Mouse (Mus musculus) heart, postnatal 10 days (tissue): Measurements from ENCODE around the gene Arl6ip1. TPM values are rescaled to one million over a fixed set of nuclear protein-coding genes. Genes with fewer than 3 reads are reported as not detected.

Experiments
- DNase-seq, 2 experiments: peaks; one replicate each; pipeline ENCODE4 v3.0.0; 2021
- intact Hi-C: fragments of 180-260 bp; cut with DNase I; formaldehyde crosslinking; loops from one replicate; pipeline ENCODE4 v1.15.1; 2025
- total RNA-seq, 2 experiments: library from RNA; stranded (reverse); gene quantifications; 2 replicates each; pipeline ENCODE4 v1.2.3; 2021

Gene Arl6ip1
- total RNA-seq, 2 experiments from 2014 or later, result 49.7 to 56.8 TPM

DNA sequence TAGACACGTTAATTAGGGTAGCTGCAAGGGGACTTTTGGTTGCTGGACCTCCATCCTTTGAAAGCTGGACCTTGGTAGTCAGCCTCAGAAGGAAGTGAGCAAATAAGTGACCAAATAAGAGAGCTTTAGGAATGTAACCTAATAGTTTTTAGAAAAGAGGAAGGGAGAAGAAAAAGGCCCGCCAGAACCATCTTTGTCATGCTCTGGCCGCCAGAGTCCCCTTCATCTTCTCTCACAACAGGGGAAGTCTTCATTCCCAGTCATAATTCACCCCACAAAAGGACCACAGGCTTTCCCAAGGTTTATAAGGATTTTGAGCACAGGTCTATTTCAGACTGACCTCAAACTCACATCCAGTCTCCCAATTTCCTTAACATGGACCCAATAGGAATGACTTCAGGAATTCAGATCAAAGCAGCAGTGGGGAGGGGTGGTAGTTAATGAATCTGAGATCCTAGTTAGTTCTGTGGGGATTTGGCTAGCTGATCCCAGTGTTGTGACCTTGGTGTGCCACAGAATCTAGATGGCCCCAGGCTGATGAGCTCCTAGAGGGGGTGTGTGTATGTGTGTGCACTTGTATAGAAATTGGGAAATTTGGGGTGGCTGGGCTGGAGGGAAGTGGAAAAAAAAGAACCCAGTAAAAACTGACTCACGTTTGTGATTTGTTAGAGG is 11.8 kb downstream of the Arl6ip1 start:
- intact Hi-C loops, result loop anchor here (5.0 kb wide), 1 partner anchor 1785 kb away; the partner anchor contains the start of gene Rps13
- no peak for DNase-seq

DNA sequence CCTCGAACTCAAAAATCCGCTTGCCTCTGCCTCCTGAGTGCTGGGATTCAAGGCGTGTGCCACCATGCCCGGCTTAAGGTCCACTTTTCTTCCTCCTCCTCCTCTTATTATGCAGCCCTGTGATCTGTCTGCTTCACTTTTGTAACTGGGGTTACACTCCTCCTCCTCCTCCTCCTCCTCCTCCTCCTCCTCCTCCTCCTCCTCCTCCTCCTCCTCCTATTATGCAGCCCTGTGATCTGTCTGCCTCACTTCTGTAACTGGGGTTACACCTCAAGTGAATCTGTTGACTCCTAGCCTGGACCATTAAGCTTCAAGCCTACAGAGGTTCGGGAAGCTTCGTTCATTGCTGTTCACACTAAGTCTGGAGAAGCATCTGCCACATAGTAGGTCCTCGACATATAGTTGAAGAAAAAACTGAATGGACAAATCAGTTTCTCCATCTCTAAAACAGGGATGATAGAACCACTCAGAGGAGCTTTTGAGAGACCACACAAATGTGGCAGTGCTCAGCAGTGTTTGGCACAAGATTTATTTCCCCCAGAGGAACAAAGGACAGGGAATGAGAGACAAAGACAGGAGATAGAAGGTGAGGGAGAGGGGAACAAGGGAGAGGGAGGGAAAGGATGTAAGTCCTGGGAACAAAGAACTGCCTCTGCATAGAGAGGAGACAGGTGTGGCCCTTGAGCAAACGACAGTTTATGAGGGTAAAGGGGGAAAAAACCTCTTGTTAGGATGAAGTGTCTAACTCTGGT is 12.5 kb downstream of the Arl6ip1 start:
- intact Hi-C loops, result loop anchor here (5.0 kb wide), 1 partner anchor 1785 kb away; the partner anchor contains the start of gene Rps13

DNA sequence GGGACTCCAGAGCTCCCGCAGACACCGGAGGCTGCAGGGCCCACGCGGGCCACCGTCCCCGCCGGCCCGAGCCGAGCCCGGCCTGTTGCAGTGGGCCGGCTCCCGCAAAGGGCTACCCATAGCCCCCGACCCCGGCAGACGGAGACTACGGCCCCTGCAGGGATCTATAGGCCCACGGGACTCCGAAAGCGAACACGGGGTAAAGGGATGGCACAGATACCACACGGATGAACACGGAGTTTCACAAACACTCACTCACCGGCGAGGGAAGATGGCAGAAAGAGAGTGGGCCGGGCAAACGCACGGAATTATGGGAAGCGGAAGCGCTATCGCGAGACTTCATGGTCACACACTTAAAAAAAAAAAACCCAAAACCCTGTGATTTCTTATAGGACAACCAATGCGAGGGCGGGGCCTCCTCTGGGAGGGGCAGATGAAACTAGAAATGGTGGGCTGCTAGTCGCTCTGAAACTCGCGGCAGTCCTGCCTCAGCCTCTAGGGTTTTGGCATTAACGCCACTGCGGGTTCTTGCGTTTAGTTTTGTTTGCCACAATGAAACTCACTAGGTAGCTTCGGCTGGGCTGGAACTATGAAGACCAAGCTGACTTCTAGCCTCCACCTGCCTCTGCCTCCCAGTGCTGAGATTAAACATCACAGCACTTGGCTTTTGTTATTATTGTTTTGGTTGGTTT is 13.4 kb downstream of the Arl6ip1 start, which contains the start of gene Rps15a:
TSS of gene Rps15a (minus strand) at position 312 of the 692 bp plus-strand sequence.
- intact Hi-C loops, result loop anchor here (5.0 kb wide), 1 partner anchor 1784 kb away; the partner anchor contains the start of gene Rps13
- peak; percentile 96 to 97 for DNase-seq

More for the DNA sequence above, 12.5 kb downstream of the Arl6ip1 start:
- DNase-seq, result no peak

DNA sequence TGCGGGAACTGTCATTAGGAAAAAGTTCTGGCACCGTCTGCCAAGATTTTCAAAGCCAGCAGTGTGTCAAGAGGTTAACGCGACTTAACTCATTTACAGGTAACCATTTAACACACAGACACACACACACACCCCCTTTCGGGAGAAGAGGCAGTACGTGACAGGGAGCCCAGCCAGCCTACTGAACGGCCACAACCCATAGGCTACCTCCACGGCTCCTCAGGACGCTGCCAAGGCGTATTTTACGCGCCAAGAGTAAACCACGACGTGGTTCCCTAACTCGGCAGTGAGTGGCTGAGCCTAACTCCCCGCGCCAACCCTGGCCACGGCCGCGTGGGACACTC is 14.0 kb downstream of the Arl6ip1 start:
- intact Hi-C loops, result loop anchor here (5.0 kb wide), 1 partner anchor 1783 kb away; the partner anchor contains the start of gene Rps13
- no peak for DNase-seq

DNA sequence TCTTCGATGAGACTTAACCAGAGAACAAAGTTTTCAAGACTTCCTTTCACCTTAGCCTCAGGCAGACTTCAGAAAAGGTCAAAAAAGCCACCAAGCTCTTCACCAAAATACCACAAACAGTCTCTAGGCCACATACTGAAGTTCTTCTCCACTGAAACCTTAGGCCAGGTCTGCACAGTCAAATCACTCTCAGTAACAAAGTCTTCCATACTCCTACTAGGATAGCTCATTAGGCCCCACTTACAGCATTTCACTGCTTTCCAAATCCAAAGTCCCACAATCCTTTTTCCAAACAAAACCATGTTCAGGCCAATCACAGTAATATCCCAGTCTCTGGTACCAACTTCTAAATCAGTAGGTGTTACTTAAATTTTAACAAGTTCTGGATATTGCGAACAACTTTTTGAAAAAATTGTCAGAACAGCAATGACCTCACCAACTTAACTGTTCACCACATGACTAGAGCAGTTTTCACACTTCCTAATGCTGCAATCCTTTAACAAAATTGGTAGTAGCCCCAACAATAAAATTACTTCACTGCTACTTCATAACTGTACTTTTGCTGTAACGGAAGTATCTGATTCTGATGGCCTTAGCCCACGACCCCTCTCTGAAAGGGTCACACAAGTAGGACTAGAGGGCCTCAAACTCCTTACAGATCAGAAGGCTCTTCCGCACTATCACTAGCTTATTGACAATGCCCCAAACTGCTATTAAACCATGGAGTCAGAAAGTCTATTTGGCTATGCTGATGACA is 15.7 kb downstream of the Arl6ip1 start:
- DNase-seq, result no peak
- intact Hi-C loops, result no loop called here

DNA sequence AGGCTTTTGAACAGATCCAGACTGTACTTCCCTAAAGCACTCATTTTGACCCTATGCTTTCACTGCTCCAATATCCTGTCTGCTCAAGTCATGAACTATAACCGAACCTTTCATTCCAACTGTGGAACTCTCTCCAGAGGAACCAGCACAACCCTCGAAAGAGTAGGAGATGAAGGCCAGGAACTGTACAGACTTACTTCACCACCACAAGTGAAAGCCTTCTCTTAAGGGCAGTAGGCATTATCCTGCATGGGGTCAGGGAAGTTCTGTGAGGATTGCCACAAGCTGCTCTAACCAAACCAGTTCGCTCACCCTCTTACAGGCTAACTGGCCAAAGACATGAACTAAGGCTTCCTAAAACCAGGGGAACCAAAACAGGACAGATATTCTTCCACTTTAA is 18.3 kb downstream of the Arl6ip1 start:
- DNase-seq, result no peak
- intact Hi-C loops, result no loop called here

DNA sequence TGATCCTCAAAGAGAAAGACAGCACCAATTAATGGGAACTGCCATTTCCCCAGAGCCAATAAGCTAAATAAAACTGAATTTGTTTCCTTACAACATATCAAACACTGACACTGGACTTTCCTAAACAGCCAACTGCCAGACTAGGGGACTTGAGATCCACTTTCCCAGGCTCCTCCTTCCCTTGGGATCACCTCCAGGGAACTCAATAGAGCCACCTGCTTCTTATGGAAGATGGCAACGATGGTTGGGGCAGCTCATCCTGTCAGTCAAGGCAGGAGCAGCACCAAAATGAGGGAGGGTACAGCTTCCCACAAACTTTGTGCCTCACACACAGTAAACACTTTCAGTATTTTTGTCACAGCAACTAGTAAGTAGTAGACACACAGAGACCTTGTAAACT is 21.8 kb downstream of the Arl6ip1 start:
- DNase-seq, result no peak
- intact Hi-C loops, result loop anchor here (10.0 kb wide), 3 partner anchors 483 to 803 kb away; no protein-coding TSS in a partner anchor

DNA sequence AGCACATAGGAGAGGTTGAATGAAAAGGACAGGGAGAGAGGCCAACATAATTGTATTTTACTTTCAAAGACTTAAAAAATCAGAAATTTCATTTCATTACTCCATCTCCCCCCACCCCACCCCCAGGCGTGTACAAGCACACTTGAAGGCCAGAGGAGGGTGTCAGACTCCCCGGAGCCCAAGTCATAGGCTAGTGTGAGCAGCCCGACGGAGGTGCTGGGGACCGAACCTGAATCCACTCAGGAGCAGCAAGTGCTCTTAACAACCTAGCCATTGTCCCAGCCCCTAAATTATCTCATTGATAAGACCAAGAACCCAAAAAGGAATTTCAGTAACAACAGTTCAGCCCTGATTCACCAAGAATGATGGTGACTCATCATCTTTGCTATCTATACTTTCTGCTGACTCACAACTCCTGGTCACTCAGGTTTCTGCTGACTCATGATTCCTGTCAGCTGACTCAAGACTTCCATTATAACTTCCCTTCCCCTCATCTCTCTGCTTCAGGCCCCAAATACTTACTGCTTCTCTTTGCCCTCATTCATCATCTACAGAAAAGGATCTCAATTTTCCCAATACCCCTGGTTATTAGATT is 24.9 kb downstream of the Arl6ip1 start:
- DNase-seq, result no peak
- intact Hi-C loops, result loop anchor here (5.0 to 10.0 kb wide), 5 partner anchors 480 to 1457 kb away; partner anchors contain the start of gene Xylt1

DNA sequence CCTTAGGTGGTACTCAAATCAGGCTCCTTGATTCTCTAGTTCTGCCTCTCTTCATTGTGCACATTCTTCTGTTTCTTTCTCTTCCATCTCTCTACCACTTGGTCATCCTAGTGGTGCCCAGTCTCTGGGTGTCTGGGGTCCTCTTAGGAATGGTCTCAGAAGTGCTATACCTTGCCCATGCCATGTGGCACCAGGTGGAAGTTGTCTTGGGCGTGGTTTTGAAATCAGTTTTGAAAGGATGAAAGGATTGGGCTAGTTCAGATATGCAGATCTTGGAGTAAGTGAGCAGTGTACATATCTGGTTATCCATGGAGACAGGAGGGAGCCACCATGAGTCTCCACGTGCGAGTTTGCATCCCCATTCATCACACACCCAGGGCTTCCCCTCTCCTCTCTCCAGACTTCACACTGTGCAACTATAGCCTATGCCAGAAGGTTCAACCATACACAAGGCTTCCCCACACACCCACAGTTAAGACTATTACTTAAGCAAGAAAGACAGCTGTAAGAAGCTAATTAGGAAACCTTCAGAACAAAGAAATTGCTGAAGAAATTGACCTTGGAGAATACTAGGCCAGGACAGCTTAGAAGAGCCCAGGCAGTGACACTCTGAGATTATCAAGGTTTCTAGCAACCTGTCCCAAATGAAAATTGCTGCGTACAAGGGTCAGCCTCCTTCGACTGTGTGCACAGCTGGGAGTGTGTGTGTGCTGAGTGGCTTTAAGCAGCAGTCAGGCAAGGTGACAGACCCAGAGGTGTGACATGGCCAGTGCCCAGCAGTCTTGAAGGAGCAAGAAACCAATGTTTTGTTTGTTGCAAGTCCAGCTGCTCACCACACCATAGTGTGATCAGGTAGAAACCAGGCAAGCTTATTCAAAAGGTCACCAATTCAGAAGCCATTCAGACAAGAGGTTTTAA is 25.7 kb downstream of the Arl6ip1 start:
- DNase-seq, result no peak
- intact Hi-C loops, result loop anchor here (5.0 to 10.0 kb wide), 5 partner anchors 479 to 1456 kb away; partner anchors contain the start of gene Xylt1

DNA sequence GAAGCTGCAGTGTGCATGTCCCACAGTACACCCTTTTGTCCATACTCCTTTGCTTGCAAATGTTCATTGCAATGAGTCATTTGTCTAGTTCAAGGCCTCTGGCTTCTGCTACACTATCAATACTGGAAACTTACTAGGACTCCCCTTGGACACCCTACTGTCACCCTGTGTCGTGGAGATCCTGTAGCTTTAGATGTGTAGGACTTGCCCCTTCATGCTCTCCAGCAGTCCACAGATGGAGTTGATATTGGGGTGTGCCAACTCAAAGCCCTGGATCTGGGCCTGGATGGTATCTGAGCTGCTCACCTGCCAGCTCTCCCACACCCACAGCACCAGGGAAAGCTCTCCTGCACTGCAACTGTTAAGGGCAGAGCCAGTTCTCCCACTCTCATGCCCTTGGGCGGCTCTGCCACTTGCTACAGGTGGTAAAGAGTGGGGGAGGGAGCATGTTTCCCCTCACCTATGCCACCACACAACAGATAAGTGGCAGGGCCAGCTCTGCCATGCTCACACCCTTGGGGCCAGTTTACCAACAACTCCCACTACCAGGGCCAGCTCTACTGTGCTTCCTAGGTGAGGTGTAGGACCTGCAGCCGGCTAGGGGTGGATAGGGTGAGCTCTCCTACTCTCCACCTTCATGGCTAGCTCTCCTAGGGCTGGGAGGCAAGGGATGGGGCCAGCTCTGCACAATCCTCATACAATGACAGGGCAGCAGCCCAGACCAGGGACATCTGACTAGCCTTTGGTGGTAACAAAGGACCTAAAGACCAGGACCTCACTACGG is 26.6 kb downstream of the Arl6ip1 start:
- intact Hi-C loops, result loop anchor here (1.0 to 10.0 kb wide), 6 partner anchors 478 to 1456 kb away; partner anchors contain the start of gene Xylt1

DNA sequence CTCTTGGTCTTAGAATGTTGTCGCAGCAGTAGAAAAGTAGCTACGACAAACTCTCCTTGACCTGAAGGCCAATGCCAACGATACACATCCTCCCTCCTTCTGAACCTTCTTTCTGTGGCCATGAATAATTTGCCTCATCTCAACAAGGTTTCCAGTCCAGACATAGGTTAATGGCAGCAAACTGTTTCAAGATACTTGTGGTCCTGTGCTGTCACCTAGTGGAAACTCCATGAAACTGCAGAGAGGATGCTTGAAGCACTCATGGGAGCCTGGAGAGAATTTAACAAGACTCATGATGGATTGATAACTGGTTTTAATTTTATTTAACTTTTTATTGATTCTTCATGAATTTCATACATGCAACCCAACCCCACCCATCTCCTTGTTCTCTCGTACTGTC is 27.2 kb downstream of the Arl6ip1 start:
- intact Hi-C loops, result loop anchor here (1.0 to 10.0 kb wide), 6 partner anchors 477 to 1455 kb away; partner anchors contain the start of gene Xylt1
- peak; percentile 45 to 69 for DNase-seq

More for the DNA sequence above, 26.6 kb downstream of the Arl6ip1 start:
- no peak for DNase-seq

DNA sequence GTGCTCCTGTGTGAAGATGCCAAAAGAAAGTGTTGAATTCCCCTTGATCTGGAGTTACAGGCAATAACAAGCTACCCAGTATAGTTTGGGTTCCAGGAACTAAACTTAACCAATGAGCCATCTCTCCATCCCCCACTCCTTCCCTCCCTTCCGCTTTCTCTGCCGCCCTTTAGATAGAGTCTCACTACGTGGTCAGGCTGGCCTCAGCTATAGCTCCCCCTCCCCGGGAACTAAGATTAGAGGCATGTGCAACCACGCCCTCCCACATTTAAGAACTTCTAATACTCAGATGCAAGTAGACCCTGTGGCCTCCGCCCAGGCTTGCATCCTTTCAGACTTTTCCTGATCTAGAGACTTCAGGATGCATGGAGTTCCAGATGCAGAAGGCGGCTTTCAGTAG is 31.8 kb downstream of the Arl6ip1 start:
- intact Hi-C loops, result no loop called here
- DNase-seq, result no peak

DNA sequence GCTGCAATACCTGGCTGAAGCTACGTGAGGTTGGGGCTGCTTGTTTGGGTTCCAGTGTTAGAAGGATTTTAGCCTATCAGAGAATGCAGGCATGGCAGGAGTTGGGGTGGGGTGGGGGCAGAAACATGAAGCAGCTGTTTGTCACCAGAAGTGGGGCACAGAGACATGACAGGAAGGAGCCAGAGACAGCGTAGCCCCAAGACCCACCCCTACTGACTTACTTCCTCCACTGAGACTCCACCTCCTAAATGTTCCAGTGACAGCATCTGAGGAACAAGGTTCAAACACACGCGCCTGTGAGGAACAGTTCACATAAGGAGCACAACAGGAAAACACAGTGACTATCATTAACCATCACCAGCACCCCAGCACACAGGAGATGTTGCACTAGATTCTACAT is 49.5 kb downstream of the Arl6ip1 start:
- DNase-seq, result no peak
- intact Hi-C loops, result no loop called here

DNA sequence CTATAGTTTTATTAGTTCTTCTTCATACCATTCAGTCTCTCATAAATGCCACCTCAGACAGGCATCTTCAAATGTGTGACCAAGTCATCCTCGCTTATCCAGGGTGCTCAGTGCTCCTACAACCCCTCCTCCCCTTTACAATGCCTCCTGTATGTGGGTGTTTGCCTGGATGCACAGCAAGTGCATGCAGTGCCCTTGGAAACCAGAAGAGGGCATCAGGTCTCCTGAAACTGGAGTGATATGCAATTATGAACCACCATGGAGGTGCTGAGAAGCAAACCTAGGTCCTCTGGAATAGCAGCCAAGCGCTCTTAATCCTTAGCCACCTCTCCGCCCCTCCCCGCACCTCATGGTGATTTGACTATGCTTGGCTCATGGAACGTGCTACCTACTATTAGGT is 50.4 kb downstream of the Arl6ip1 start:
- intact Hi-C loops, result no loop called here
- no peak for DNase-seq
